Mouse (Mus musculus): ENCODE measurements around the gene Sall1.
A peak's percentile ranks its signal among the peaks of the same experiment; 100 is the strongest.

Sall1 gene

GRCm38 (mm10) chr8:89043940-89044339 is at the start of gene Sall1:
TSS of gene Sall1 (minus strand) at chr8:89044162.
- no peak for DNase-seq (ENCODE audit: low read depth, low spot score)

GRCm38 (mm10) chr8:89089916-89090315 is 46.0 kb upstream of the Sall1 start:
- DNase-seq (ENCODE audit: low read depth, low spot score) = no peak

- DNase-seq (ENCODE audit: low read depth, low spot score) = no peak
These were observed 35.2 kb upstream of the Sall1 start for GRCm38 (mm10) chr8:89079147-89079546.

- DNase-seq (ENCODE audit: low read depth, low spot score) = no peak
These were observed 29.0 kb upstream of the Sall1 start for GRCm38 (mm10) chr8:89072968-89073382.

GRCm38 (mm10) chr8:89067499-89067898 is 23.5 kb upstream of the Sall1 start:
- DNase-seq (ENCODE audit: low read depth, low spot score) = no peak

GRCm38 (mm10) chr8:89064042-89064441 is 20.1 kb upstream of the Sall1 start:
- no peak for DNase-seq (ENCODE audit: low read depth, low spot score)

GRCm38 (mm10) chr8:89063366-89064040 is 19.5 kb upstream of the Sall1 start:
- DNase-seq (ENCODE audit: low read depth, low spot score) = no peak

- no peak for DNase-seq (ENCODE audit: low read depth, low spot score)
These were observed 16.8 kb upstream of the Sall1 start for GRCm38 (mm10) chr8:89060717-89061116.

- no peak for DNase-seq (ENCODE audit: low read depth, low spot score)
These were observed 15.5 kb upstream of the Sall1 start for GRCm38 (mm10) chr8:89059507-89059906.

- peak; percentile 76 for DNase-seq (ENCODE audit: low read depth, low spot score)
These were observed 8.9 kb upstream of the Sall1 start for GRCm38 (mm10) chr8:89052880-89053279.

- no peak for DNase-seq (ENCODE audit: low read depth, low spot score)
These were observed 2.8 kb upstream of the Sall1 start for GRCm38 (mm10) chr8:89046639-89047348.

- no peak for DNase-seq (ENCODE audit: low read depth, low spot score)
These were observed 2.3 kb upstream of the Sall1 start for GRCm38 (mm10) chr8:89046226-89046625.

- DNase-seq (ENCODE audit: low read depth, low spot score) = no peak
These were observed 1.8 kb upstream of the Sall1 start for GRCm38 (mm10) chr8:89045726-89046125.

- DNase-seq (ENCODE audit: low read depth, low spot score) = no peak
These were observed 1.2 kb upstream of the Sall1 start for GRCm38 (mm10) chr8:89045218-89045601.

GRCm38 (mm10) chr8:89044511-89045217 is 702 bp upstream of the Sall1 start:
- no peak for DNase-seq (ENCODE audit: low read depth, low spot score)

GRCm38 (mm10) chr8:89043371-89043841 is 556 bp downstream of the Sall1 start:
- DNase-seq (ENCODE audit: low read depth, low spot score) = peak; percentile 85

- no peak for DNase-seq (ENCODE audit: low read depth, low spot score)
These were observed 1.2 kb downstream of the Sall1 start for GRCm38 (mm10) chr8:89042560-89043370.

GRCm38 (mm10) chr8:89042118-89042460 is 1.9 kb downstream of the Sall1 start:
- no peak for DNase-seq (ENCODE audit: low read depth, low spot score)

GRCm38 (mm10) chr8:89041421-89042117 is 2.4 kb downstream of the Sall1 start:
- DNase-seq (ENCODE audit: low read depth, low spot score) = no peak

- DNase-seq (ENCODE audit: low read depth, low spot score) = no peak
These were observed 3.1 kb downstream of the Sall1 start for GRCm38 (mm10) chr8:89040751-89041420.

- no peak for DNase-seq (ENCODE audit: low read depth, low spot score)
These were observed 4.1 kb downstream of the Sall1 start for GRCm38 (mm10) chr8:89039890-89040289.
